8 mouse cellular contexts compared by ENCODE assay signal in genomic region chr3:8244526-8245194, GRCm38 (mm10).
DNase-seq lines count a peak whose midpoint lies in the region; ATAC-seq and TF ChIP-seq lines count a peak whose summit lies in the region.
"Not testable (repeated sequence)": the region's sequence is repeated elsewhere in the genome, so short reads cannot be mapped to it uniquely, and the experiment has no call there.

No protein-coding gene starts in this region.

- H3K4me3 ChIP-seq in forebrain, postnatal 0 days (ENCODE audit: low read depth, low read length); lung, embryonic 14.5 days (ENCODE audit: low read depth, low read length): not testable (repeated sequence)

- not testable (repeated sequence) for H3K4me1 ChIP-seq in forebrain, postnatal 0 days (ENCODE audit: insufficient read depth); lung, embryonic 14.5 days (ENCODE audit: insufficient read depth)

- H3K9ac ChIP-seq in forebrain, postnatal 0 days; lung, embryonic 14.5 days: not testable (repeated sequence)

- not testable (repeated sequence) for H3K9me3 ChIP-seq in forebrain, postnatal 0 days (ENCODE audit: low read length); lung, embryonic 14.5 days (ENCODE audit: low read depth, low read length)

- 92% methylated on average over 4 of the region's 4 CpGs for WGBS in forebrain, postnatal 0 days
- 95% methylated on average over 4 of the region's 4 CpGs for WGBS in lung, embryonic 14.5 days

- not testable (repeated sequence) for H3K4me2 ChIP-seq in forebrain, postnatal 0 days (ENCODE audit: low read depth); lung, embryonic 14.5 days

- peak; percentile 70 for DNase-seq in A20 (ENCODE audit: low read depth, low spot score)
- peak; percentile 91 for DNase-seq in R1 (ENCODE audit: low read depth, low spot score)
- peak; percentile 61 for DNase-seq in embryo, embryonic 10 days (ENCODE audit: low spot score)
- peak; percentile 22 for DNase-seq in forebrain, postnatal 0 days
- DNase-seq in kidney, adult 9 months: peak; percentile 6
- DNase-seq in lung, embryonic 14.5 days: peak; percentile 77
- DNase-seq in retina, adult 2 months (ENCODE audit: low read depth, low spot score): peak; percentile 11
- DNase-seq in thymus, postnatal 14 days: peak; percentile 13

- not testable (repeated sequence) for H3K36me3 ChIP-seq in forebrain, postnatal 0 days (ENCODE audit: insufficient read depth); lung, embryonic 14.5 days (ENCODE audit: insufficient read depth)

- not testable (repeated sequence) for ATAC-seq in forebrain, postnatal 0 days; lung, embryonic 14.5 days (ENCODE audit: insufficient read depth)

- not testable (repeated sequence) for TF ChIP-seq CTCF in forebrain, postnatal 0 days (IDR thresholded peaks at IDR 0.05; ENCODE audit: low read depth); lung, embryonic 14.5 days (IDR thresholded peaks at IDR 0.05; ENCODE audit: low read depth)

- H3K27me3 ChIP-seq in forebrain, postnatal 0 days (ENCODE audit: insufficient read depth, low read length); lung, embryonic 14.5 days (ENCODE audit: insufficient read depth, low read length): not testable (repeated sequence)

- not testable (repeated sequence) for H3K27ac ChIP-seq in forebrain, postnatal 0 days (ENCODE audit: low read depth, low read length); lung, embryonic 14.5 days (ENCODE audit: low read depth)

Comparison
In these comparisons a context has a peak if more than half of its experiments do, and no peak if none do; other contexts are left out.
1. DNase-seq: peak in every context shown above with its lines; median percentile 91 in R1; 77 in lung, embryonic 14.5 days; 70 in A20; 61 in embryo, embryonic 10 days; 22 in forebrain, postnatal 0 days; 13 in thymus, postnatal 14 days; 11 in retina, adult 2 months; 6 in kidney, adult 9 months.